Mouse (Mus musculus): ENCODE measurements around the gene Nme9.

DNA sequence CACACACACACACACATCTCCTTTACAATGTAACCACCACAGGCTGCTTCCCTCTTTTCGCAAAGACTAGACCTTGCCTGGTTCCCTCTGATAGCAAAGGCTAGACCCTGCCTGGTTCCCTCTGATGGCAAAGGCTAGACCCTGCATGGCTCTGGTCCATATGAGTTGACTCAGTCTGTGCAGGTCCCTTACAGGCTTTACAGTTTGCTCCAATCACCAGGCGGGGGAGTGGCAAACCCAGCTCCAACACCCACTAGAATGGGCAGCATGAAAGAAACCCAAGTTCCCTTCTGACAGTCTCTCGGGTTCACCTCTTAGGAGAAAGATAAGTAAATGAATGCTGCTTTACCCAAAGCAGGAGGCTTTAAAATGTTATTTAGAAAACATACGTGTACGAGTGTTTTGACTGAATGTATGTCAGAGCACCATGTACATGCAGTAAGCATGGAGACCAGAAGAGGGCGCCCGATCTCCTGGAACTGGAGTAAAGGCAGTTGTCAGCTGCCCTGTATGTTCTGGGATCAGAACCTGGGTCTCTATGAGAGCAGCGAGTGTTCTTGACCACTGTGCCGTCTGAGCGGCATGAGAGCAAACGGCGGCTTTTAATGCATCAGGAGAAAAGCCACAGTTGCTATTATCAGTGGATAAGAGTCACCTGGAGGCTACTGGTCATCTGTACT is 7.4 kb downstream of the Nme9 start:
- no peak for TF ChIP-seq TCF12 (IDR thresholded peaks at IDR 0.05; ENCODE audit: insufficient read depth, poor library complexity, severe bottlenecking)
- TF ChIP-seq POLR2A (IDR thresholded peaks at IDR 0.05; ENCODE audit: insufficient read length, low read depth) = no peak
- TF ChIP-seq MYOD1 (IDR thresholded peaks at IDR 0.05; ENCODE audit: control insufficient read depth in 1 of 3, insufficient read length in 2 of 3, low read depth in 2 of 3) = no peak
- TF ChIP-seq REST (IDR thresholded peaks at IDR 0.05; ENCODE audit: insufficient read depth, insufficient read length) = no peak
- no peak for TF ChIP-seq MYOG (IDR thresholded peaks at IDR 0.05; ENCODE audit: control insufficient read depth in 1 of 3, insufficient read depth in 1 of 3, insufficient read length in 2 of 3, low read depth in 2 of 3)
- TF ChIP-seq E2F4 (IDR thresholded peaks at IDR 0.05; ENCODE audit: insufficient read depth) = no peak
- TF ChIP-seq MAX (IDR thresholded peaks at IDR 0.05; ENCODE audit: low read depth) = no peak
- no peak for TF ChIP-seq POLR2AphosphoS2 (IDR thresholded peaks at IDR 0.05; ENCODE audit: insufficient read length, low read depth)
- TF ChIP-seq CEBPB (IDR thresholded peaks at IDR 0.05; ENCODE audit: insufficient read depth, poor library complexity, severe bottlenecking) = no peak
- no peak for TF ChIP-seq USF1 (IDR thresholded peaks at IDR 0.05; ENCODE audit: low read depth)
- TF ChIP-seq TCF3 (IDR thresholded peaks at IDR 0.05; ENCODE audit: insufficient read length, low read depth) = no peak

Measured in myocyte (in vitro differentiated cells).